Mouse (Mus musculus) lung, postnatal 0 days (tissue): ENCODE data around the gene Olfr1507. TPM values are rescaled to one million over a fixed set of nuclear protein-coding genes. Genes with fewer than 3 reads are reported as not detected.

ENCODE experiments used
- ATAC-seq: fragments of 200-750 bp; cut with Nextera tagmentation; 2 replicates; pipeline ENCODE4 v1.8.0; 2017; ENCODE audit warnings: moderate library complexity
- DNase-seq: peaks from one replicate; pipeline ENCODE4 v3.0.0-alpha.2; 2016; ENCODE audit warnings: low spot score
- H3K27ac ChIP-seq: fragments of 300-500 bp; sonication (generic); 2 replicates; pipeline ENCODE4 v1.5.1; 2014; ENCODE audit warnings: antibody characterized with exemption, mild to moderate bottlenecking, low read length, mixed read lengths
- H3K27me3 ChIP-seq: fragments of 300-500 bp; sonication (generic); replicated peaks from 2 replicates; pipeline ENCODE4 v1.6.1; 2014; ENCODE audit warnings: low read length, mixed read lengths; ENCODE audit not compliant: insufficient read depth
- H3K36me3 ChIP-seq: fragments of 300-500 bp; sonication (generic); 2 replicates; pipeline ENCODE4 v1.6.1; 2014; ENCODE audit warnings: low read length, mixed read lengths; ENCODE audit not compliant: insufficient read depth
- H3K4me1 ChIP-seq: fragments of 300-500 bp; sonication (generic); 2 replicates; pipeline ENCODE4 v1.6.1; 2014; ENCODE audit warnings: antibody characterized with exemption, low read depth, low read length, mixed read lengths; ENCODE audit not compliant: insufficient read depth
- H3K4me2 ChIP-seq: fragments of 300-500 bp; sonication (generic); replicated peaks from 2 replicates; pipeline ENCODE4 v1.6.1; 2014; ENCODE audit warnings: low read depth, mild to moderate bottlenecking, low read length, moderate library complexity, mixed read lengths
- H3K4me3 ChIP-seq: fragments of 300-500 bp; sonication (generic); 2 replicates; pipeline ENCODE4 v1.5.1; 2014; ENCODE audit warnings: low read depth, low read length
- H3K9ac ChIP-seq: fragments of 300-500 bp; sonication (generic); replicated peaks from 2 replicates; pipeline ENCODE4 v1.6.1; 2014; ENCODE audit warnings: low read depth, mild to moderate bottlenecking
- H3K9me3 ChIP-seq: fragments of 300-500 bp; sonication (generic); 2 replicates; pipeline ENCODE4 v1.6.1; 2016; ENCODE audit warnings: low read length, mixed read lengths
- CTCF ChIP-seq: IDR thresholded peaks from 2 replicates; pipeline ENCODE4 v1.5.1; 2016; ENCODE audit warnings: antibody characterized with exemption, mild to moderate bottlenecking
- EP300 ChIP-seq: IDR thresholded peaks from 2 replicates; pipeline ENCODE4 v1.6.1; 2016; ENCODE audit warnings: antibody characterized with exemption, mild to moderate bottlenecking, control low read depth
- polyA plus RNA-seq: library from polyadenylated mRNA; unstranded; fragments of >200 nt; fragmentation: Nextera tagmentation; extraction: Ambion mirVana; gene quantifications from 2 replicates; pipeline ENCODE4 v1.2.1, GENCODE M21; 2015

Olfr1507 gene
- polyA plus RNA-seq, 1 experiment from 2014 or later, result not detected

- Histone ChIP-seq H3K27ac (no peak within 1 kb of the TSS), H3K9me3 (no peaks in the 10 kb centered on the region), H3K4me1 (no peaks in the 10 kb centered on the region), H3K4me3 (no peak within 1 kb of the TSS), H3K27me3 (no peaks in the 10 kb centered on the region), H3K4me2 (no peak within 1 kb of the TSS), H3K9ac (no peak within 1 kb of the TSS), H3K36me3 (no peaks in the 10 kb centered on the region)
- DNase-seq (no peak), ATAC-seq (no peak)
- TF ChIP-seq EP300, result no peak
- TF ChIP-seq CTCF, result no peak
Observed at GRCm38 (mm10) chr14:52442690-52443089, 52.9 kb downstream of the Olfr1507 start, which contains the start of gene Olfr1509. TSS of gene Olfr1509 (plus strand) at chr14:52442990.

Other genes with a start within 250 kb of the Olfr1507 start
- gene Chd8, start 238.0 kb downstream of the Olfr1507 start, polyA plus RNA-seq, result 17.6 and 19.2 TPM in 2 replicates
- 22.7 and 23.7 TPM in 2 replicates for gene Tox4, start 216.6 kb downstream of the Olfr1507 start, polyA plus RNA-seq
- 11.9 and 14.3 TPM in 2 replicates for gene Rab2b, start 216.2 kb downstream of the Olfr1507 start, polyA plus RNA-seq
- 19.6 and 19.9 TPM in 2 replicates for gene Mettl3, start 190.6 kb downstream of the Olfr1507 start, polyA plus RNA-seq
- gene Sall2, start 167.0 kb downstream of the Olfr1507 start, polyA plus RNA-seq, result 3.8 and 4.1 TPM in 2 replicates
- gene Olfr1513, start 139.3 kb downstream of the Olfr1507 start, polyA plus RNA-seq, result not detected in 2 replicates
- not detected in 2 replicates for gene Olfr1512, start 116.6 kb downstream of the Olfr1507 start, polyA plus RNA-seq
- gene Olfr1511, start 98.4 kb downstream of the Olfr1507 start, polyA plus RNA-seq, result not detected in 2 replicates
- gene Olfr1510, start 81.4 kb downstream of the Olfr1507 start, polyA plus RNA-seq, result not detected in 2 replicates
- not detected in 2 replicates for gene Olfr1509, start 52.8 kb downstream of the Olfr1507 start, polyA plus RNA-seq
- gene Olfr1508, start 28.3 kb downstream of the Olfr1507 start, polyA plus RNA-seq, result not detected in 2 replicates